Mouse (Mus musculus) left cerebral cortex, adult 9 months (tissue): Measurements from ENCODE around the gene Scfd1.
A peak's percentile ranks its signal among the peaks of the same experiment; 100 is the strongest.

Experiments used
- DNase-seq, 2 experiments: peaks; one replicate each; pipeline ENCODE4 v3.0.0; 2022; ENCODE audit warnings: low spot score in 2 of 2

Gene Scfd1

GRCm38 (mm10) chr12:51377003-51377887 lies at the start of gene Scfd1:
Gene Scfd1 (plus strand): TSS chr12:51377510.
- peak; percentile 83 to 93 for DNase-seq

- no peak for DNase-seq
These were observed 40.3 kb upstream of the Scfd1 start for GRCm38 (mm10) chr12:51337014-51337413.

- DNase-seq: no peak
These were observed 31.2 kb upstream of the Scfd1 start for GRCm38 (mm10) chr12:51346121-51346520.

GRCm38 (mm10) chr12:51347988-51348697 lies 29.2 kb upstream of the Scfd1 start, which contains the start of gene G2e3:
Gene G2e3 (plus strand): TSS chr12:51348061.
- DNase-seq: peak; percentile 52 to 81

- no peak for DNase-seq
These were observed 28.7 kb upstream of the Scfd1 start for GRCm38 (mm10) chr12:51348698-51348998.

GRCm38 (mm10) chr12:51355296-51355695 lies 22.0 kb upstream of the Scfd1 start:
- DNase-seq: no peak

GRCm38 (mm10) chr12:51361294-51361693 lies 16.0 kb upstream of the Scfd1 start:
- DNase-seq: no peak

GRCm38 (mm10) chr12:51362898-51363297 lies 14.4 kb upstream of the Scfd1 start:
- DNase-seq: no peak

- DNase-seq: no peak
These were observed 8.8 kb upstream of the Scfd1 start for GRCm38 (mm10) chr12:51368504-51368903.

GRCm38 (mm10) chr12:51377888-51378190 lies 529 bp downstream of the Scfd1 start:
- no peak for DNase-seq

GRCm38 (mm10) chr12:51399871-51400270 lies 22.6 kb downstream of the Scfd1 start:
- DNase-seq: no peak

GRCm38 (mm10) chr12:51402060-51402698 lies 24.9 kb downstream of the Scfd1 start:
- DNase-seq: peak in 1 of 2 experiments; percentile 28

- no peak for DNase-seq
These were observed 26.8 kb downstream of the Scfd1 start for GRCm38 (mm10) chr12:51403987-51404586.

GRCm38 (mm10) chr12:51411362-51411761 lies 34.1 kb downstream of the Scfd1 start:
- DNase-seq: no peak

- DNase-seq: no peak
These were observed 60.2 kb downstream of the Scfd1 start for GRCm38 (mm10) chr12:51437541-51437940.

GRCm38 (mm10) chr12:51438311-51438710 lies 61.0 kb downstream of the Scfd1 start:
- DNase-seq: no peak

GRCm38 (mm10) chr12:51449303-51449702 lies 72.0 kb downstream of the Scfd1 start:
- DNase-seq: no peak

- no peak for DNase-seq
These were observed 93.6 kb downstream of the Scfd1 start for GRCm38 (mm10) chr12:51470881-51471280.

GRCm38 (mm10) chr12:51481246-51481645 lies 103.9 kb downstream of the Scfd1 start:
- DNase-seq: no peak

- no peak for DNase-seq
These were observed 114.7 kb downstream of the Scfd1 start for GRCm38 (mm10) chr12:51492040-51492439.

- no peak for DNase-seq
These were observed 116.2 kb downstream of the Scfd1 start for GRCm38 (mm10) chr12:51493476-51493875.

- DNase-seq: peak in 1 of 2 experiments; percentile 53
These were observed 117.3 kb downstream of the Scfd1 start for GRCm38 (mm10) chr12:51494641-51495040.
